Comparison of ENCODE assay signal across 9 mouse cellular contexts in the genomic region with DNA sequence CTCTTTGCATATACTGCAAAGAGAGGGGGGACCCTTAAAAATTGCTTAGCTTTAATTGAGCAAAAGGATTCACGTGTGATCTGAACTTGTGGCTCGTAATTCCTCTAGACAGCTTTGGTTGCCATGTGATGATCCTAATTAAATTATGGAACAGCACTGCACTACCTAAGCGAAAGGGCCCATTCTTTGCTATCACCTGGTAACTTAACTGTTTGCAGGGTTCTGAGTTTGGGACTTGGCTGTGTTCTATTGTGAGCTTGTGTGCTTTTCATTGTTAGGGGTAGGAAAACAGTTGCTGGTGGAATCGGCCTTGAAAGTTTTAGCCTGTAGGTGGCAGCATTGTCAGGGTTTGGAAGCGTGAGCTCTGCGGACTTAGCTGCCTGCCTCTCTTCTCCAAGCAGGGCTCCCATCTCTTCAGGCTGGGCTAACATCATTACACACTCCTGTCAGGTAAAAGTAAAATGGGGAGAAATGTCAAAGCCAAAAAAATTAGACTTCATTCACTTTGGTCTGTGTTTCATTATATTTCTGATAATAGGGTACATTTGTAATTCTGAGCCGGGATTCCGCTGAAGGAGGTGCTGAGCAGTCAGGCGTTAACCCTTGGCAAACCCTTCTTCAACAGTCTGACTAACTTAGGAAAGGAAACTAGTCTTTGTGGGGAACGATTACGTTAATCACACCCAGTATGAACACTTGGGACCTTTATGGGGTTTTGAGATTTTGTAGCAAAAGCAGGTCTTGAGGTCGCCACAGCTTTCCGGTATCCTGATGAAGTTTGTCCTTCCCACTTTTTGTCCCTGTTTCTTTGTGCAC.
DNase-seq lines count a peak whose midpoint lies in the region; ATAC-seq and TF ChIP-seq lines count a peak whose summit lies in the region.
"Had no signal": no experiment of that assay in that cellular context is flagged by ENCODE, and none has a peak within 500 bp of the region (broad histone marks: within the 10 kb centered on the region; RNA-seq: fewer than 3 reads in every experiment).

No protein-coding gene starts in this region.

- no peaks in the 10 kb centered on the region for H3K36me3 ChIP-seq in ES-E14 (ENCODE audit: control insufficient read depth, insufficient read depth, low read length, poor library complexity, severe bottlenecking)
- no peaks in the 10 kb centered on the region for H3K36me3 ChIP-seq in forebrain, embryonic 10.5 days (replicated peaks)
- no peaks in the 10 kb centered on the region for H3K36me3 ChIP-seq in lung, embryonic 15.5 days
- H3K36me3 ChIP-seq: limb, embryonic 15.5 days had no signal

- H3K9ac ChIP-seq in ES-E14 (ENCODE audit: insufficient read depth, low read depth, low read length, poor library complexity, severe bottlenecking) = no peak overlapping the region
- H3K9ac ChIP-seq in lung, embryonic 15.5 days = no peak overlapping the region
- H3K9ac ChIP-seq: limb, embryonic 15.5 days had no signal

- no peaks in the 10 kb centered on the region for H3K27me3 ChIP-seq in forebrain, embryonic 10.5 days (ENCODE audit: poor library complexity, severe bottlenecking)
- no peaks in the 10 kb centered on the region for H3K27me3 ChIP-seq in lung, embryonic 15.5 days

- H3K4me3 ChIP-seq in ES-E14 (ENCODE audit: insufficient read depth in 1 of 2, low read depth in 1 of 2, low read length in 2 of 2, poor library complexity in 1 of 2, severe bottlenecking in 1 of 2) = no peak overlapping the region
- no peak overlapping the region for H3K4me3 ChIP-seq in forebrain, embryonic 10.5 days
- no peak overlapping the region for H3K4me3 ChIP-seq in lung, embryonic 15.5 days
- H3K4me3 ChIP-seq: limb, embryonic 15.5 days had no signal

- no peak overlapping the region for H3K27ac ChIP-seq in ES-E14 (ENCODE audit: insufficient read depth, low read depth, low read length, poor library complexity, severe bottlenecking)
- H3K27ac ChIP-seq in forebrain, embryonic 10.5 days = no peak overlapping the region
- no peak overlapping the region for H3K27ac ChIP-seq in lung, embryonic 15.5 days
- H3K27ac ChIP-seq: limb, embryonic 15.5 days had no signal

- no peak overlapping the region for H3K4me2 ChIP-seq in lung, embryonic 15.5 days
- H3K4me2 ChIP-seq: limb, embryonic 15.5 days had no signal

- intact Hi-C loops in heart, postnatal 36 days (cut with DNase I) = loop anchor here (2.0 to 10.0 kb wide), 4 partner anchors 231 to 1971 kb away; no protein-coding TSS in a partner anchor

- WGBS in forebrain, embryonic 10.5 days = 40% methylated on average over 13 of the region's 13 CpGs
- 40% methylated on average over 13 of the region's 13 CpGs for WGBS in lung, embryonic 15.5 days

- H3K4me1 ChIP-seq in ES-E14 (ENCODE audit: control insufficient read depth in 2 of 2, insufficient read depth in 2 of 2, low read length in 2 of 2, poor library complexity in 1 of 2) = no peaks in the 10 kb centered on the region
- H3K4me1 ChIP-seq in forebrain, embryonic 10.5 days = peaks cover 8% of the 10 kb centered on the region; the same call in 1 of the 2 replicates
- no peaks in the 10 kb centered on the region for H3K4me1 ChIP-seq in lung, embryonic 15.5 days
- H3K4me1 ChIP-seq: limb, embryonic 15.5 days had no signal

- in situ Hi-C loops in ES-E14 (cut with MboI; ENCODE audit: low sequenced_read_pairs in 2 of 2, unreplicated experiment in 2 of 2) = no loop called here

- peak; percentile 59 for DNase-seq in ES-E14 (ENCODE audit: low read depth, low spot score)
- peak; percentile 0 for DNase-seq in c-Kit-negative CD71-positive TER-119-positive erythroid progenitor cells, embryonic 14.5 days (ENCODE audit: low read depth, low spot score)
- peak; percentile 77 for DNase-seq in forebrain, embryonic 10.5 days (ENCODE audit: extremely low spot score, low spot score)
- peak; percentile 48 to 69 for DNase-seq in heart, postnatal 36 days
- peak; percentile 82 for DNase-seq in layer of hippocampus, adult 11-12 months (ENCODE audit: low spot score)
- DNase-seq in retina, embryonic 14.5 days (ENCODE audit: low spot score) = peak; percentile 93
- DNase-seq in T-cell, adult 2 months (ENCODE audit: low spot score) = no peak

- peak; percentile 52; the same call in 1 of the 2 replicates for ATAC-seq in lung, embryonic 15.5 days (ENCODE audit: borderline replicate concordance, extremely low read depth, low FRiP score, low TSS enrichment)

- H3K9me3 ChIP-seq in ES-E14 (ENCODE audit: control insufficient read depth, insufficient read depth, low read depth, low read length) = no peaks in the 10 kb centered on the region
- H3K9me3 ChIP-seq in forebrain, embryonic 10.5 days = no peaks in the 10 kb centered on the region
- H3K9me3 ChIP-seq in lung, embryonic 15.5 days = no peaks in the 10 kb centered on the region
- H3K9me3 ChIP-seq: limb, embryonic 15.5 days had no signal

TF ChIP-seq in ES-E14, 5 proteins besides CTCF, POLR2A, EP300 and RAD21:
- TF ChIP-seq ZC3H11A (IDR thresholded peaks at IDR 0.05; ENCODE audit: borderline replicate concordance, low read depth, low read length) = peak; percentile 77; the same call in 1 of the 2 replicates
- TF ChIP-seq CHD2 (IDR thresholded peaks at IDR 0.05; ENCODE audit: low read depth, low read length) = no peak
- TF ChIP-seq MAFK (IDR thresholded peaks at IDR 0.05; ENCODE audit: insufficient read depth, low read depth, low read length) = no peak
